Mouse (Mus musculus) neural tube, embryonic 14.5 days (tissue): Measurements from ENCODE around the gene Mbd5. TPM values are rescaled to one million over a fixed set of nuclear protein-coding genes. Genes with fewer than 3 reads are reported as not detected.

Experiments used
- ATAC-seq: fragments of 200-750 bp; cut with Nextera tagmentation; 2 replicates; pipeline ENCODE4 v1.8.0; 2017; ENCODE audit warnings: low read depth, mild to moderate bottlenecking, moderate TSS enrichment, moderate library complexity
- H3K27ac ChIP-seq: fragments of 300-500 bp; sonication (generic); 2 replicates; pipeline ENCODE4 v1.5.1; 2014; ENCODE audit warnings: low read depth, mild to moderate bottlenecking, control low read depth, low read length, moderate library complexity, mixed read lengths
- H3K27me3 ChIP-seq: fragments of 300-500 bp; sonication (generic); 2 replicates; pipeline ENCODE4 v1.6.1; 2014; ENCODE audit warnings: low read length; ENCODE audit not compliant: control insufficient read depth, insufficient read depth
- H3K36me3 ChIP-seq: fragments of 300-500 bp; sonication (generic); 2 replicates; pipeline ENCODE4 v1.6.1; 2014; ENCODE audit warnings: low read length, mixed read lengths; ENCODE audit not compliant: control insufficient read depth, insufficient read depth
- H3K4me1 ChIP-seq: fragments of 300-500 bp; sonication (generic); 2 replicates; pipeline ENCODE4 v1.6.1; 2014; ENCODE audit warnings: low read length; ENCODE audit not compliant: control insufficient read depth, insufficient read depth
- H3K4me2 ChIP-seq: fragments of 300-500 bp; sonication (generic); 2 replicates; pipeline ENCODE4 v1.6.1; 2014; ENCODE audit warnings: mild to moderate bottlenecking, low read depth, low read length, control low read depth
- H3K4me3 ChIP-seq: fragments of 300-500 bp; sonication (generic); 2 replicates; pipeline ENCODE4 v1.5.1; 2014; ENCODE audit warnings: low read depth, low read length, control low read depth, mixed read lengths
- H3K9ac ChIP-seq: fragments of 300-500 bp; sonication (generic); replicated peaks from 2 replicates; pipeline ENCODE4 v1.6.1; 2014; ENCODE audit warnings: low read depth, mild to moderate bottlenecking, control low read depth, low read length, mixed read lengths
- H3K9me3 ChIP-seq: fragments of 300-500 bp; sonication (generic); 2 replicates; pipeline ENCODE4 v1.6.1; 2016; ENCODE audit warnings: low read length; ENCODE audit not compliant: control insufficient read depth
- WGBS: fragments of 180-500 bp; shearing (Covaris S2); extraction: QIAGEN DNeasy Blood & Tissue Kit; methylation state at CpG from one replicate; pipeline ENCODE4 v1.1.7; 2014; 5-methylcytosine and 5-hydroxymethylcytosine counted together
- polyA plus RNA-seq: library from polyadenylated mRNA; unstranded; fragments of >200 nt; fragmentation: Nextera tagmentation; extraction: Ambion mirVana; gene quantifications from 2 replicates; pipeline ENCODE4 v1.2.1, GENCODE M21; 2014

Gene Mbd5
- polyA plus RNA-seq, 1 experiment from 2014 or later, result 51.6 TPM

DNA sequence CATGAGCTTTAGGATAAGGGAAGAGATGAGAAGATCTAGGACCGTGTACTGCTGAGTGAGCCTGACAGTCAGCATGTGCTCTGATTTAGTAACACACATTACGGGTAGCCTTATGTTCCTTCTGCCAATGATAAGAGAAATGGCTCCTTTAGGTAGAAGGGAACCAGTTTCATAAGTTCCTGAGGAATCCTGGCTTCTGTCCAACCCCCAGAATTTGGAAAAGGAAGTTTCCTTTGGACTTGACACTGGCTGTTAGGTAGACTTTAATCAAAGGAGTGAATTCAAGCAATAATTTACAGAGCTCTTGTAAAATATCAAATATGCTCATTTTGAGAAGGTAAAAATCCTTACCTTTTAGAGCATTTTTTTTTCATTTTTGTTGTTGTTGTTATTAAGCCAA, 396.5 kb downstream of the Mbd5 start:
- H3K4me1 ChIP-seq, result no peaks in the 10 kb centered on the region
- H3K4me3 ChIP-seq, result no peak overlapping the region
- no peak for ATAC-seq
- no peak overlapping the region for H3K4me2 ChIP-seq
- H3K9ac ChIP-seq, result no peak overlapping the region
- no peaks in the 10 kb centered on the region for H3K36me3 ChIP-seq
- no peaks in the 10 kb centered on the region for H3K9me3 ChIP-seq
- WGBS, result 90% methylated on average over 2 of the region's 2 CpGs
- H3K27me3 ChIP-seq, result no peaks in the 10 kb centered on the region
- H3K27ac ChIP-seq, result no peak overlapping the region

DNA sequence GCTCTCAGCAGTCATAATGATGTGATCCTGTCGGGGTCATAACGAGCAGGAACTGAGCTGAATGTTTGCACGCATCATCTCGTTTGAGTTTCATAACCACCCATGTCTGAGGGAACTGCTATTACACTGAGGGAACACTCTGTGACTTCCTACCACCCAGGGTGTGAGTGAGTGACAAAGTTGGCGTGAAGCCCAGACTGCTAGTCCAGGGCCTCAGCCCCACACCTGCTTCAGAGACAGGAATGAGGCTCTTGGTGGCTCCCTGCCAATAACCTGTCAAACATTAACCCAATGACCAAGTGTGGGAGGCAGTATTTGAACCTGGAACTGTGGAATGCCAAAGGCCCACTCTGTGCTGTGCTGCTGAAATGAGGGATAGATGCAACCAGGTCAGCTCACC, 400.5 kb downstream of the Mbd5 start:
- no peak for ATAC-seq

DNA sequence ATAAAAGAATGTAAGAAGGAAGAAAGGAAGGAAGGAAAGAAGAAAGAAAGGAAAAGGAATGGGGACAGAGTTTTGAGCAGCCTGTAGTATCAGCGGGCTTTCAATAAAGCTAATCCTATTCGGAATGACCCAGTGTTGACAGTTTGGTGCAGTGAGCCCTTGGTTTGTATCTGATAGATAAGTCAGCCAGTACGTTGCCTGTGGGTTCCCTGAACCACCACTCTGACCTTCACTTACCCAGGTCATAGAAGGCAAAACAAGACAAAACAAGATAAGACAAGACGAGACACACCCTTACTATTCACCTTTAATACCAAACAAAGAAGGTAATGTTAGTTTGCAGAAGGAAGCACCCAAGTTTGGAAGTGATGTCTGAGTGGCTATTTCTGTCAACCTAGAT, 401.5 kb downstream of the Mbd5 start:
- H3K27me3 ChIP-seq, result no peaks in the 10 kb centered on the region
- H3K9me3 ChIP-seq, result no peaks in the 10 kb centered on the region
- H3K4me2 ChIP-seq, result no peak overlapping the region
- ATAC-seq, result no peak
- no peaks in the 10 kb centered on the region for H3K36me3 ChIP-seq
- H3K27ac ChIP-seq, result no peak overlapping the region
- H3K4me3 ChIP-seq, result no peak overlapping the region
- no peaks in the 10 kb centered on the region for H3K4me1 ChIP-seq
- H3K9ac ChIP-seq, result no peak overlapping the region
- WGBS, result 86% methylated on average over 4 of the region's 4 CpGs

More for the DNA sequence above, 400.5 kb downstream of the Mbd5 start:
- no peaks in the 10 kb centered on the region for H3K9me3 ChIP-seq
- H3K9ac ChIP-seq, result no peak overlapping the region
- no peaks in the 10 kb centered on the region for H3K36me3 ChIP-seq
- no peaks in the 10 kb centered on the region for H3K27me3 ChIP-seq
- H3K4me2 ChIP-seq, result no peak overlapping the region
- H3K4me3 ChIP-seq, result no peak overlapping the region
- 57% methylated on average over 5 of the region's 5 CpGs for WGBS
- no peaks in the 10 kb centered on the region for H3K4me1 ChIP-seq
- no peak overlapping the region for H3K27ac ChIP-seq

DNA sequence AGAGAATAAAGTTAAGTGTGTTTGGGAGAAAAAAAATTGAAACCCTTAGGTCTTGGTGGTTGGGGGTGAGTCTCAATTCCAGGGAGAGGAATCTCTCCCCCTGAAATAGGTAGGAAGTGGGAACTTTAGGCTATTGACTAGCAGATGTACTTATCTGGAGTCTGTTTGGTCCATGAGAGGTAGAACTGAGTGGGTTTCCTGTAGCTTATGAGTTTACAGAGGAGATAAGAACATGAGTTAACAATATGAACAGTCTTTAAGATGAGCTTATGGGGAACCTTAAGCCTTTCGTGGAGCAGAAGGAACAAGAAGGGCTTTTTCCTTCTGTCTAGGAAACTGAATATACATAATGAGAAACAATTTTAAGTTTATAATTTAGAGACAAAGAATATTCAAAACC, 404.8 kb downstream of the Mbd5 start:
- no peak for ATAC-seq
- Histone ChIP-seq H3K27ac (no peak overlapping the region), H3K27me3 (no peaks in the 10 kb centered on the region), H3K4me2 (no peak overlapping the region), H3K4me3 (no peak overlapping the region), H3K9ac (no peak overlapping the region), H3K9me3 (no peaks in the 10 kb centered on the region), H3K4me1 (no peaks in the 10 kb centered on the region), H3K36me3 (no peaks in the 10 kb centered on the region)
- WGBS, result 98% methylated on average over 1 of the region's 1 CpGs

DNA sequence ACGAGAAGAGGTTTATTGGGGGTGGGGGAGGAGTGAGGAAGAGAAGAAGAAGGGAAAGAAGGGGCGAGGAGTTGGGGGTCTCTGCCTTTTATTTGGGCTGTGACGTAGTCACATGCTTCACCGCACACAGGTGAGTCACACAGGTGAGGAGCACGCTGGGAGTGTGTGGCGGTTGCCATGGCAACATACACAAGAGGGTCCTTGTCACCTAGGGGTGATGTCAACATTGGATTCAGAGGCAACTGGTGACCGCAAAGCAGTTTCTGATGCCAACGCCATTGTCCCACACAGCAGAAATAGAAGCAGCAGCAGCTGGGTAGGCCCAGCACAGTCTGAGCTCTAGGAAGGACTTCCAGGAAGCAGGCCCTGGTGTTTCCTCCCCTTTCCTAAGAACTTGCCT, 406.6 kb downstream of the Mbd5 start:
- Histone ChIP-seq H3K4me3 (no peak overlapping the region), H3K27me3 (no peaks in the 10 kb centered on the region), H3K4me2 (no peak overlapping the region), H3K9me3 (no peaks in the 10 kb centered on the region), H3K9ac (no peak overlapping the region), H3K36me3 (no peaks in the 10 kb centered on the region), H3K4me1 (no peaks in the 10 kb centered on the region), H3K27ac (no peak overlapping the region)
- no peak for ATAC-seq
- 87% methylated on average over 8 of the region's 8 CpGs for WGBS

DNA sequence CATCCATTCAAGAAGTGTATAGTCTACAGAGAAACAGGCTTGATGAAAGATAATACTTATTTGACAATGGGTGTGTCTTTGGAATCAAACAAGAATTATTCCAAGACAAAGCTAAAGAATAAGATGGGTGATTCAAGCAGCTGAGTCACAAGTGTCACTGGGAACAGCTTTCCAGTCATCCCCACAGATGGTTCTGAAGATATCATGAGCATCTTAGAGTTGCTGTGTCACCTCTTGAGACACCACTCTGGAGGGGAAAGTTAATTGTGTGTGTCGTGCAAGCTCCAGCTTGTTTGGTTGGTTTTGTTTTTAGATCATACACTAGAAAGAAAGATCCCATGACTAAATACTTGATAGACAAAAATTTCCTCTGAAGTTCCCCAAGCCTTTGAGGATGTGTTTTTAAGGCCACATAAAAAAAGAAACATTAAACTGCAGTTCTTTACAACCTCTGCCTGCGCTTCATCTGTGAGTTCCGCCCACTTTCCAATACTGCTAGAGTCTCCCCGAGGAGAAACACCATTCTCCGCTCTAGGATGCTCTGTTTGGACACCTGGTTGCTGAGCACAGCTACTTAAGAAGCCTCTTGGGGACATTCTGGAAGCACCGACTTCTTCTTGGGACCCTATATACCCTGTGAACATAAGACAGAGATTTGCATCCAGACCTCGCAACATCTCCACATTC, 409.0 kb downstream of the Mbd5 start:
- Histone ChIP-seq H3K4me1 (no peaks in the 10 kb centered on the region), H3K27me3 (no peaks in the 10 kb centered on the region), H3K36me3 (no peaks in the 10 kb centered on the region), H3K9me3 (no peaks in the 10 kb centered on the region), H3K4me2 (no peak overlapping the region), H3K9ac (no peak overlapping the region), H3K27ac (no peak overlapping the region), H3K4me3 (no peak overlapping the region)
- 82% methylated on average over 7 of the region's 7 CpGs for WGBS
- ATAC-seq, result no peak

DNA sequence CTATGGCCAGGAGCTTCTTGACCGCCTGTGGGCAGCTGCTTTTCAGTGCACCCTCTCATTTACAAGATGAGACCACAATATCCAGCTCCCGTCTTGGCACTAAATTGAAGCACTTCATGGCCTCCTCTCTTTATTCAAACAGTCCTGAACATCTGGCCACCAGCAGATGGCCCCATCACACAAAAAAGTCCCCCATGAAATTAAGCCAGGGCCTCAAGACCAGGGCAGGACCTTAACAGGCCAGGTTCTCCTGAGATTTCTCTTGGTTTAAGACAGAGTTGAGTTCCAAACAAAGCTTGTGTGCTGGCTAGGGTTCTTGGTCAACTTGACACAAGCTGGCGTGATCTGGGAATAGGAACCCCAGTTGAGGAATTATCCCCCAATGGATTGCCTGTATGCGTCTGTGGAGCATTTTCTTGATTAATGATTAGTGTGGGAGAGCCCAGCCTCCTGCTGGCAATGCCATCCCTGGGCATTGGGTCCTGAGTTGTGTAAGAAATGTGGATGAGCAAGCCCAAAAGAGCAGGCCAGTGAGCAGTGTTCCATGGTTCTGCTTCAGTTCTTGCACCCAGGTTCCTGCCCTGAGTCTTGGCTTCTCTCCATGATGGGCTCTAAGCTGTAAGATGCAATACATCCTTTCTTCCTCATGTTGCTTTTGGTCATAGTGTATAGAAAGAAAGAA, 409.7 kb downstream of the Mbd5 start:
- no peaks in the 10 kb centered on the region for H3K36me3 ChIP-seq
- H3K27ac ChIP-seq, result no peak overlapping the region
- no peaks in the 10 kb centered on the region for H3K27me3 ChIP-seq
- WGBS, result 59% methylated on average over 4 of the region's 4 CpGs
- H3K9ac ChIP-seq, result no peak overlapping the region
- no peaks in the 10 kb centered on the region for H3K4me1 ChIP-seq
- no peak overlapping the region for H3K4me3 ChIP-seq
- H3K4me2 ChIP-seq, result no peak overlapping the region
- ATAC-seq, result no peak
- H3K9me3 ChIP-seq, result no peaks in the 10 kb centered on the region

DNA sequence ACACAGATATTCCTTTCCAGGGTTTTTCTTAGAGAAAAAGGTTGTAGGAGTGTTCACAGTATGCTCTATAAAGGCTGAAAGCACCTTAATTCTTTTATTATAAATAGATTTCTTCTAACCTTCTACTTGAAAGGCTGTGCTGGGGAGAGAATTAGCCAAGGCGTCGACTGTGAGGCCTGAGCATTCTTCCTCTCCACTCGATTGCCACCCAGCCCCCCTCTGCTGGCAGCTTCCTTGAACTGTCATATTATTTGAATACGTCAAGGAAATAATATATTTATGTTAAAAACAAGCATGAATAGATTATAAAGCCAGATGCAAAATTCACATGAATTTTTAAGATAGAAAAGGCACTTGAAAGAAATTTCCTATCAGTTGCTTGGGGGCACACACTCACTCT, 410.4 kb downstream of the Mbd5 start:
- Histone ChIP-seq H3K36me3 (no peaks in the 10 kb centered on the region), H3K27ac (no peak overlapping the region), H3K9ac (no peak overlapping the region), H3K4me3 (no peak overlapping the region), H3K9me3 (no peaks in the 10 kb centered on the region), H3K4me1 (no peaks in the 10 kb centered on the region), H3K4me2 (no peak overlapping the region), H3K27me3 (no peaks in the 10 kb centered on the region)
- WGBS, result 77% methylated on average over 4 of the region's 4 CpGs
- no peak for ATAC-seq

DNA sequence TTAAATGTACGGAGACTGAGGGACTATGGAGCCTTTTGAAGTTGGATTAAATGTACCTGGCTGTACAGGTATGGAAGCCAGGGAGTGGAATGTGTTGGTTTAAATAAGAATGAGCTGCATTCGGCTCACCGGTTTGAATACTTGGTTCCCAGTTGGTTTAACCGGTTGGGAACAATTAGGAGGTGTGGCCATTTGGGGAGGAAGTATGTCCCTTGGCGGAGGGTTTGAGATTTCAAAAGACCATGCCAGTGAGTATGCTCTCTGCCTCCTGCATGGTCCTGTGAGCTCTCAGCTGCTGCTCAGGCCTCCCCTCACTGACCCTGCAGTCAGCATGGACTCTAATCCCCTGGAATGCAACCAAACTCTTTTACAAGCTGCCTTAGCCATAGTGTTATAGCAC, 415.2 kb downstream of the Mbd5 start:
- Histone ChIP-seq H3K4me1 (no peaks in the 10 kb centered on the region), H3K9ac (no peak overlapping the region), H3K4me3 (no peak overlapping the region), H3K27me3 (no peaks in the 10 kb centered on the region), H3K36me3 (no peaks in the 10 kb centered on the region), H3K4me2 (no peak overlapping the region), H3K27ac (no peak overlapping the region), H3K9me3 (no peaks in the 10 kb centered on the region)
- ATAC-seq, result no peak
- WGBS, result 40% methylated on average over 5 of the region's 5 CpGs
